Mouse (Mus musculus): ENCODE measurements around the gene Krt28.

- TF ChIP-seq CTCF (IDR thresholded peaks at IDR 0.05) (peak; percentile 65), EP300 (IDR thresholded peaks at IDR 0.05) (no peak)
These were observed 5.5 kb downstream of the Krt28 start for GRCm38 (mm10) chr11:99369229-99369628.
